Mouse (Mus musculus) A20 (cell line): ENCODE results near the gene Gm382.

Experiments used
- DNase-seq: peaks from one replicate; pipeline ENCODE4 v3.0.0-alpha.2; 2011; ENCODE audit warnings: low read depth, low spot score

The Gm382 gene

GRCm38 (mm10) chrX:127039672-127040071 is at the start of gene Gm382:
Gm382 (plus strand) TSS chrX:127039972.
- no peak for DNase-seq

- no peak for DNase-seq
Observed at GRCm38 (mm10) chrX:127070179-127070578, 30.4 kb downstream of the Gm382 start.

GRCm38 (mm10) chrX:127091282-127091681 is 51.5 kb downstream of the Gm382 start:
- DNase-seq: no peak

- no peak for DNase-seq
Observed at GRCm38 (mm10) chrX:127093036-127093435, 53.3 kb downstream of the Gm382 start.

- DNase-seq: no peak
Observed at GRCm38 (mm10) chrX:127093961-127094360, 54.2 kb downstream of the Gm382 start.

- DNase-seq: no peak
Observed at GRCm38 (mm10) chrX:127104341-127104740, 64.6 kb downstream of the Gm382 start.
